Mouse (Mus musculus) cerebellum, postnatal 36 days (tissue): Measurements from ENCODE around the gene Ppp1r14c.

Experiments
- DNase-seq, 2 experiments: peaks; one replicate each; pipeline ENCODE4 v3.0.0; 2021 to 2022; ENCODE audit warnings: mixed read lengths in 2 of 2

Ppp1r14c gene

DNA sequence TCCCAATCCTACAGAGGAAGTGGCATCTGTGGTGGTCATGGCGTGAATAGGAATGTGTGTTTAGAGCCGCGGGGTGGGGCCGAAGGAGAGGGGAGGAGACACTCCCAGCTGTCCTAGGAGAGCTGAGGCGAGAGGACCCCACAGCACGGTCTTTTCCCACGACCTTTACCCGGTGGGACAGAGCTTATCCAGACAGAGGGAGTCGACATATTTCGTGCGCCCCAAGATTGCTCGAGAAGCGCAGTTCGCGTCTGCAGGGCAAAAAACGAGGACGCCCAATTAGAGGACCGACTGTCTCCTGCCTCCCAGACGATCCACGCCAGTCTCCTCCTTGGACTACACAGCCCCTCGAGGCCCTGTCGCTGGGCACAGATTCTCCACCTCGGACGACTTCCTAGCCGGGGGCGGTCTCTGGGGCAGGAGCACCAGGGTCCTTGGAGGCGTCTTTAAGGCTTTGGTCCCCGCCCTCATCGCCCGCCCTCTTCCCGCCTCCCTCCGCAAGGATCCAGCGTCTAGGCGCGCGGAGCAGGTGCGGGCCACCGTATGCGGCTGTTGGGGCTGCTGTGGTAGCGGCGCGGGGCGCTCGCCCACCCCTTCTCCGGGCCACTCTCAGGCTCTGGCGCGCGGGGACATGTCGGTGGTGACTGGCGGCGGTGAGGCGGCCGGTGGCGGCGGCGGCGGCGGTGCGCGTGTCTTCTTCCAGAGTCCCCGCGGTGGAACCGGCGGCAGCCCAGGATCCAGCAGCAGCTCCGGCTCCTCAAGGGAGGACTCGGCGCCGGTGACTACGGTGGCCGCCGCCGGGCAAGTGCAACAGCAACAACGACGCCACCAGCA is at the start of gene Ppp1r14c:
Ppp1r14c (plus strand) TSS at position 22 of the 834 bp plus-strand sequence.
- DNase-seq, result peak; percentile 62 to 66

DNA sequence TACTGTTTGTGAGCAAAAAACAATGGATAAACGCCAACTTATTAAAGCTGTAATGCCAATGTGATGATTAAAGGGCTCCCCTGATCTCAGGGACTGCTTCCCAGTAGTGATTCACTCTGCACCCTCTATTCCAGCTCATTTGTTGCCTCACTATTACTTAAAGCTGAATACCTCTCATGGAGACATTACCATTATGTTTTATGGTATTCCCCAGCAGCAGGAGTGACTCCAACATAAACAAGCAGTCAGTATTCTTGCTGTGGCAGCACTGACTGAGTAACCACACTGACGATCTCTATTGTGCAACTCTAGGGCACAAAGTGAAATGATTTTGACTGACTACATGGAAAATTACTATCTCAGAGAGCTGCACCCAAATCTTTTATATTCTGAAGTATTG is 44.5 kb upstream of the Ppp1r14c start:
- no peak for DNase-seq

DNA sequence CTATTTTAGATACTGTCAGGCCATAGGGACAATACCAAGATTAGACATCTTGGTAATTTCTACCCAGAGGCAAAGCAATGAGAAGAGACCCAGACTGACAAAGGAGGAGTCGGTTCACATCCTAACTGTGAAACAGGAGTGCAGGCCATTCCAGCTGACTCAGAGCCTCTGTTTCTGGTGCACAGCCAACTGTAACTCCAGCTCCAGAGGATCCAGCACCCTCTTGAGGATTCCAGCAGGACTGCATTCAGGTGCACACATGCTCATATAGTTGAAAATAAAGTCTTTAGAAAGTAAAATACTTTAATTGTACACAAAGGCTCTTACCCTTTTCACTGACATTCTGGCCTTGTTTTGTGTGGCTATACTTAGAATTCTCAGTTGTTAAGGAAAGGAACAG is 40.4 kb upstream of the Ppp1r14c start:
- DNase-seq, result peak in 1 of 2 experiments; percentile 12

- DNase-seq, result peak; percentile 82 to 90
Measured at GRCm38 (mm10) chr10:3332880-3333279, 33.0 kb upstream of the Ppp1r14c start.

- DNase-seq, result no peak
Measured at GRCm38 (mm10) chr10:3334570-3334969, 31.3 kb upstream of the Ppp1r14c start.

GRCm38 (mm10) chr10:3336729-3337329 is 29.0 kb upstream of the Ppp1r14c start:
- no peak for DNase-seq

DNA sequence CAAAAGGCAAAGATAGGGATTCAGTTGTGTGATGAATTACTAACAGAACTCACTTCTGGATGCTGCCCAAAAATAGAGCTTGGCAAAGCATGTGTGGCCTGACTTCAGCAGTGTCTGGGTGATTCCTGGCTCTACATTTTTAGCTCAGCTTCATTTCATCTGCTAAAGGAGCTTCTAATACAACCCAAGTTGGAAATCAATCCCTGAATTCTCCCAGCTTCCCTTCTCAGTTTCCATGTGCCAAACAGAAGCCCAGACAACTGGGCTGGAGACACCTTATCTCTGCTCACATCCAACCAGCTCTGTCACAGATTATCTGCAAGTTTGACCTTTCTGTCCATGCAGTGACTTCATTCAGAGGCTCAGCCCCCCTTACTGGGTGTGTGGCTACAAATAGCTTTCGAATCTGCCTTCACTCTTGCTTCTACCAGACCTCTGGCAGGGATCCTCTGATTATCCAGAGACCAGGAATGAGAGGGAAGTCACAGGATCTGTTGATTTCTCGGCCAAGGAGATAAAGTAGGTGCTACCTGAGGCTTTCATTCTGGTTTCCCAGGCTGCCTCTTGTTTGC is 28.4 kb upstream of the Ppp1r14c start:
- DNase-seq, result peak in 1 of 2 experiments; percentile 16

- no peak for DNase-seq
Measured at GRCm38 (mm10) chr10:3345706-3346105, 20.2 kb upstream of the Ppp1r14c start.

DNA sequence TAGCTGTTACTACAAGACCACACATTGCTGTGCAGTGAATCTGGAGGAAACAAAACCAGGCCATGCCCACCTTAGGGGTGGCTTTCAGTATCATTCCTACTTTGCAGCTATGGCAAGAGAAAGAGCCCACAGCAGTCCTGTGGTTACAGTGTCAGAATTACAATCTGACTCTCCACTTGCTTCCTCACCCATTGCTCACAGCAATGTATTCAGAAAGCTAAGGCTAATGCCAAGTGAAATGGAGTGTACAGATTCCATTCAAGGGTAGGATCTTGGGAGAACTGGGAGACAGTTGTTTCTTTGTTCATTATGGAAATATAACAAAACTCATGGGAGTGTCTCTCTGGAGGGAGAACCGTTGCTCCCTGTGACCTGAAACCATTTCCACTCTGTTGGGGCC is 6.3 kb upstream of the Ppp1r14c start:
- DNase-seq, result no peak

DNA sequence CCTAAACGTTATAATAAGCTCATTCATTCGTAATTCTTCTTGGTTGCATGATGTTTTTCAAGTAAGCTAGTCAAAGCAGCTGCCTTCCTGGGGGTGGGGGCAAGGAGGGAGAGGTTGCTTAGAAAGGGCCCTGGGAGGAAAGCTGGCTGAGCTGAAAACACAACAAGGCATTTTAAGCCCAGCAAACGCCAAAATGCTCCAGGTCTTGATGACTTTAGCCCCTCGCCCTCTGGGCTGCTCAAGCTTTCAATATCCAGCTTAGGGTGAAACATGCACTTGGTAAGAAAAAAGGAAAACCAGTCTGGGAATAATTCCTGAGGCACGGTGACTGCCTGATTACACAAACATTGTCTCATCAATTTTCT is 204 bp upstream of the Ppp1r14c start:
- peak in 1 of 2 experiments; percentile 5 for DNase-seq

- DNase-seq, result peak in 1 of 2 experiments; percentile 35
Measured at GRCm38 (mm10) chr10:3366870-3367431, 1.1 kb downstream of the Ppp1r14c start.

DNA sequence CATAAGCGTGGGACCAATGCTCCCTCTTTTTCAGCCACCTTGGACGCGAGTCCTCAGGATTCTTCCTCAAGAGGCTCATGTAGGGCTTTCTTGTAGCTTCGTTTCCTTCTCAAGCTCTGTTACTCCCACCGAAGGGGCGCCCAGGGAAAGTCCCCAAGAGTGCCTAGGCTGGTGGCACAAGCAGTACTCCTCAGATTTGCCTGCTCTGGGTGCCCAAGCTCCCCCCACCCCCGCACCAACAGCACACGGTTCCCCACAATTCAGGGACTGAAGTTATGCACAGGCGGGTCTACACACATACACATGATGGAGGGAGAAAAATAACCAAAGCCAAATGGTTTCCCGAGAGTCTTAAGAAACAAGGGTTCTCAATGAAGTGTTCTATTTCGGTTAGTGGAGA is 1.6 kb downstream of the Ppp1r14c start:
- no peak for DNase-seq

GRCm38 (mm10) chr10:3383176-3383575 is 17.3 kb downstream of the Ppp1r14c start:
- no peak for DNase-seq

DNA sequence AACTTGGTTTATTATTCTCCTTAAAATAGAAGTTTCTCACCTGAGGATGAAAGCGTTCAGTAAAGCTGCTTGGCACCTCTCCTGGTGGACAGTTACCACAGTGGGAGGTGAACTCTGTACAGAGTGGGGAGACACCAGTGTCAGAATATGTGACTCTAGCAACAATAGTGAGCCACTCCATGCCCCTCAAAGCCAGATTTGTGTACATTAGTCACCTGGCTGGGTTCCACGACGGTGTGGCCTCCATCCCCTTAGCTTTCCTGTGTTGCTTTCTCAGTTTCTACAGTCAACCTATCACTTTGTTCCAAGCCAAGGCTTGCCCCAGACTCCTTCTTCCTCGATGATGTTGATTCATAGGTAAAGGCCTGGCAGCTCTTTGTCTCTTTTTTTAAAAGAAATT is 26.4 kb downstream of the Ppp1r14c start:
- DNase-seq, result peak in 1 of 2 experiments; percentile 22

- no peak for DNase-seq
Measured at GRCm38 (mm10) chr10:3393548-3393947, 27.7 kb downstream of the Ppp1r14c start.

DNA sequence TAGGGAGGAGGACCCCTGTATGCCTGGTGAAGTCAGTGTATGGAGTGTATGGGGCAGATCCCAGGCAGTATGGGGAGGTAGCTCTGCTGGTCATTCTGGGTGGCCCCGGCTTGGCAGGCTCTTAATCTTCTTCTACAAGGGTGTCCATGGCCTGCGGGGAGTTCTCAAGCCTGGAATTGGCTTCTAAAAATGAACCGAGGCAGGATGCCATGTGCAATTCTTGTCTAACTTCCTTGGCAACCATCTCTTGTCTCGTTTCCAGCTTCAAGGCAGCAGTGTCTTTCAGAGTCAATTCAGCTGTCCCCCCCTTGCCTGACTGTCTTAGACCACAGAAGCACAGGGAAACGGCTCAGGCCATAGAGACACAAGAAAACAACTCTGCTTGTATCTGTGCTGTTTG is 28.3 kb downstream of the Ppp1r14c start:
- DNase-seq, result peak; percentile 24 to 40

DNA sequence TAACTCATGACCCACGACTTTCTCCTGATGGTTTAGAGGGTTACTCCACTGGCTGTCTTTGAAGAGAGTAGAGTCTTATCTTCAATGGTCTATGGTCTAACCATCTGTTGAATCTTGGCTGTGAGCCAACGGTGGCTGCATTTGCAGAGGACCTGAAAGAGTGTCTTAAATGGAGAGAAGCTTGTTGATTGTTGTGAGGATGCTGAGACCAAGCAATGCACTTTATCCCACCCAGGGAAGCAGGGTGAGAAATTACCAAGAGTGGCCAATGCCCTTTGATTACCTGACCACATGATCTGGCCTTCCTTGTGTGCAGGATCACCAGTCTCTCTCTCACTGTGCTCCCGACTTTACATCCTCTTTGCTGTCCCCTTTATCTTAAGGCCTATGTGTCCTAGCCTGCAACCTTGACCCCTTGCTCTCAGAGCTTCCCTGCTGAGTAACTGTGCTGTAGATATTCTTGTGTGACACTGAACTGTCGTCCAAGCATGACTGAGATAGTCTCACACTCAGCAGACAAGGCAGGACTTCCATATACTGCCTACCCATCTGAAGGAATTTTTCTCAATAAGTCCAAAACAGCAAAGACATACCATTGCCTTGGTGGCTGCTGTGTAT is 28.9 kb downstream of the Ppp1r14c start:
- DNase-seq, result peak; percentile 18 to 36

- no peak for DNase-seq
Measured at GRCm38 (mm10) chr10:3395341-3395931, 29.6 kb downstream of the Ppp1r14c start.

- DNase-seq, result peak in 1 of 2 experiments; percentile 21
Measured at GRCm38 (mm10) chr10:3396008-3396795, 30.3 kb downstream of the Ppp1r14c start.

- DNase-seq, result no peak
Measured at GRCm38 (mm10) chr10:3397406-3397805, 31.5 kb downstream of the Ppp1r14c start.

- DNase-seq, result no peak
Measured at GRCm38 (mm10) chr10:3398051-3398450, 32.2 kb downstream of the Ppp1r14c start.

GRCm38 (mm10) chr10:3402284-3402683 is 36.4 kb downstream of the Ppp1r14c start:
- DNase-seq, result no peak
